Mouse (Mus musculus): ENCODE measurements at regions not wholly inside any gene's neighbourhood (a gene's known extent, or its start where the extent isn't known, plus 50 kb on each side); places are given as distances from the start of the nearest gene placed in this dataset.

DNA sequence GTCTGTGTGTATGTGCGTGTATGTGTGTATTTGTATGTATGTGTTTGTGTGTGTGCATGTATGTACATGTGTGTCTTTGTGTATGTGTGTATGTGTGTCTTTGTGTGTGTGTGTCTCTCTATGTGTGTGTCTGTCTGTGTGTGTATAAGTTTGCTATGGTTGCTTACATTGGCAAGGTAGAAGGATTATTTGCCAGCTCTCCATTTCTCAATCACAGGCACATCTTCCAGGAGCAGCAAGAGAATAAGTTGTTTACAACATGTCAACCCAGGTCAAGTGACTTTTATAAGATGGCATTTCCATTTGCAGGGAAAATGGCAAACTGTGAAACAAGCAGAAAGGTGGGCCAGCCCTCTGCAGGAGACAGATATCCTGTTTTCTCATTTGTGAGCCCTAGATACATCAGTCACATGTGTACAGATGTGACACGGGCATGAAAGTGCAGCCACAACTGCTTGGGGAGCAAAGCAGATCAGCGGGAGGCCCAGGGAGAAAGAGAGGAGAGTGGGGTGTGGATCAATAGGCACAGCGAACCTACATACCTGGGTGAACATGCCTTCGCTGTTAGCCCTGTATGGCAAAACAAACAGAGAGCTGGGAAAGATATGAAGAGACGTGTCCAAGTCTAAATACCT, 86.1 kb downstream of the Psmg1 start:
- 59% methylated on average over 6 of the region's 6 CpGs for WGBS (ENCODE audit: insufficient replicate concordance)
- H3K9ac ChIP-seq = no peak overlapping the region
- H3K4me3 ChIP-seq = no peak overlapping the region
- no peaks in the 10 kb centered on the region for H3K27me3 ChIP-seq (replicated peaks)
- no peak for ATAC-seq
- H3K9me3 ChIP-seq (replicated peaks) = no peaks in the 10 kb centered on the region
- no peak overlapping the region for H3K4me2 ChIP-seq
- H3K36me3 ChIP-seq = no peaks in the 10 kb centered on the region
- no peaks in the 10 kb centered on the region for H3K4me1 ChIP-seq
- H3K27ac ChIP-seq = no peak overlapping the region

GRCm38 (mm10) chr16:95903383-95903913, 87.3 kb downstream of the Psmg1 start:
- ATAC-seq = no peak
- H3K4me3 ChIP-seq = no peak overlapping the region
- H3K36me3 ChIP-seq = no peaks in the 10 kb centered on the region
- no peak overlapping the region for H3K27ac ChIP-seq
- H3K9me3 ChIP-seq (replicated peaks) = no peaks in the 10 kb centered on the region
- H3K27me3 ChIP-seq (replicated peaks) = no peaks in the 10 kb centered on the region
- WGBS (ENCODE audit: insufficient replicate concordance) = 17% methylated on average over 3 of the region's 3 CpGs
- no peaks in the 10 kb centered on the region for H3K4me1 ChIP-seq
- no peak overlapping the region for H3K9ac ChIP-seq
- H3K4me2 ChIP-seq = no peak overlapping the region

GRCm38 (mm10) chr16:95902177-95902576, 88.6 kb downstream of the Psmg1 start:
- Histone ChIP-seq H3K9ac (no peak overlapping the region), H3K4me3 (no peak overlapping the region), H3K27me3 (replicated peaks) (no peaks in the 10 kb centered on the region), H3K4me2 (no peak overlapping the region), H3K36me3 (no peaks in the 10 kb centered on the region), H3K27ac (no peak overlapping the region), H3K4me1 (no peaks in the 10 kb centered on the region), H3K9me3 (replicated peaks) (no peaks in the 10 kb centered on the region)
- 79% methylated on average over 1 of the region's 1 CpGs for WGBS (ENCODE audit: insufficient replicate concordance)
- no peak for ATAC-seq

DNA sequence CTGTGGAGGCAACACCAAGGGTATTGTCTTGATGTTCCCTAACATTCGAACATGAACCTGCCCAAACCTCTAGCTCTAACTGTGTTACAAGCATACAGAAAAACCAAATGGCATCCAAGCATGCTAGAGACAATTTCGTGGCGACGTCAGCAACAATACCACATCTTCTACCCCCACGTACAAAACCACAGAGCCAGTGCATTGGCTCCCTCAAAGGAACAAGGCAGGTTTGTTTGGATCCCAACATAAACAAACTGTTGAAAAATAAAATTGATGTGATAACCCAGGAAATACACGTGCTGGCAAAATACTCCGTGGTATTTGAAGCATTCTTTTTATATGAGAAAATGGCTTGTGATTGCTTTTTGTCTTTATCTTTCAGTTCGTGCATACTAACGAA, 89.4 kb downstream of the Psmg1 start:
- Histone ChIP-seq H3K27me3 (replicated peaks) (no peaks in the 10 kb centered on the region), H3K9ac (no peak overlapping the region), H3K36me3 (no peaks in the 10 kb centered on the region), H3K9me3 (replicated peaks) (no peaks in the 10 kb centered on the region), H3K27ac (no peak overlapping the region), H3K4me2 (no peak overlapping the region), H3K4me1 (no peaks in the 10 kb centered on the region), H3K4me3 (no peak overlapping the region)
- no peak for ATAC-seq
- 38% methylated on average over 9 of the region's 9 CpGs for WGBS (ENCODE audit: insufficient replicate concordance)

- Histone ChIP-seq H3K27me3 (replicated peaks) (no peaks in the 10 kb centered on the region), H3K36me3 (no peaks in the 10 kb centered on the region), H3K27ac (no peak overlapping the region), H3K9ac (no peak overlapping the region), H3K4me1 (no peaks in the 10 kb centered on the region), H3K9me3 (replicated peaks) (no peaks in the 10 kb centered on the region), H3K4me2 (no peak overlapping the region), H3K4me3 (no peak overlapping the region)
- ATAC-seq = no peak
- WGBS (ENCODE audit: insufficient replicate concordance) = 44% methylated on average over 9 of the region's 9 CpGs
These were observed 90.6 kb downstream of the Psmg1 start for GRCm38 (mm10) chr16:95900181-95900580.

- Histone ChIP-seq H3K9ac (no peak overlapping the region), H3K4me3 (no peak overlapping the region), H3K27ac (no peak overlapping the region), H3K27me3 (replicated peaks) (no peaks in the 10 kb centered on the region), H3K4me2 (no peak overlapping the region), H3K9me3 (replicated peaks) (no peaks in the 10 kb centered on the region), H3K4me1 (no peaks in the 10 kb centered on the region), H3K36me3 (no peaks in the 10 kb centered on the region)
- 59% methylated on average over 3 of the region's 3 CpGs for WGBS (ENCODE audit: insufficient replicate concordance)
- 0 out of 2 replicates have a peak, but pooled peaks have one; percentile 44 for ATAC-seq
These were observed 91.1 kb downstream of the Psmg1 start for GRCm38 (mm10) chr16:95899672-95900071.

DNA sequence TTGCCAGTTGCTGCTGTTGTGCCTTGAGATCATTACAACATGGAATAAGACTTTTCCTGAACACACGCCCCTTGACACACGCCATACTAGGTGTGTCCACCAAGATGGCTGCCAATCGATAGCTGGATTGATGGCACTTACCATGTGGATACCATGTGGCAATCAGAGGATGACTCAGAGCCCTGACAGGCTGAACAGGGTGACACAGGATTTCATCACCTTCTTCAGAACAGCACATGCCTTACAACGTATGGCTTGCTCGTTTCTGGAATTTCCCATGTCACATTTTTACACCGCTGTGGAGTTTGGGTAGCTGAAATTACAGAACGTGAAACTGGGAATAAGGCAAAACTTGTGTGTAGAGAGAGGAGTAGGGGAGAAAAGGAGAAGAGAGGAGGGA, 92.9 kb downstream of the Psmg1 start:
- Histone ChIP-seq H3K4me1 (no peaks in the 10 kb centered on the region; the same call in 1 of the 2 replicates), H3K27ac (no peak overlapping the region), H3K9ac (no peak overlapping the region), H3K9me3 (replicated peaks) (no peaks in the 10 kb centered on the region), H3K36me3 (no peaks in the 10 kb centered on the region), H3K27me3 (replicated peaks) (no peaks in the 10 kb centered on the region), H3K4me3 (no peak overlapping the region), H3K4me2 (no peak overlapping the region)
- 73% methylated on average over 7 of the region's 7 CpGs for WGBS (ENCODE audit: insufficient replicate concordance)
- ATAC-seq = no peak

DNA sequence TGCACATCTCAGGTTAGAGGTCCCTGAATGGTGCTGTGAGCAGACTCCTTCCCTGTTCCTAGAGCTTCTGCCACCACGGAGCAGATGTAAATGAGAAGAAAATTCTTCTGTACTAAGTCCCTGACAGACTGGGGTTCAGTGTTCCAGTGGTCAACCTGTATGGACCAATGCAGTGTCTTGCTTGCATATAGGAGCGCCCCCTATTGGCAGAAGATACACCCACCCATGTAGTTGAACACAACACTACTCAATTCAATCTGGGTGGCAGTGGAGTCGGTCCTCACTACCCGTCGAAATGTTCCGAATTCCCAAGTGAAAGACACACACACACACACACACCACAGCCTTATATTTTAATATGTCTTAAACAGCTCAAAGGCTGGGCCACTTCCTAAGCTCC, 94.6 kb downstream of the Psmg1 start:
- Histone ChIP-seq H3K9ac (no peak overlapping the region), H3K36me3 (no peaks in the 10 kb centered on the region), H3K4me1 (no peaks in the 10 kb centered on the region; the same call in 1 of the 2 replicates), H3K4me2 (no peak overlapping the region), H3K4me3 (no peak overlapping the region), H3K9me3 (replicated peaks) (no peaks in the 10 kb centered on the region), H3K27ac (no peak overlapping the region), H3K27me3 (replicated peaks) (no peaks in the 10 kb centered on the region)
- ATAC-seq = no peak
- WGBS (ENCODE audit: insufficient replicate concordance) = 64% methylated on average over 6 of the region's 6 CpGs

GRCm38 (mm10) chr16:95893534-95894290, 97.0 kb downstream of the Psmg1 start:
- H3K9me3 ChIP-seq (replicated peaks) = no peaks in the 10 kb centered on the region
- no peaks in the 10 kb centered on the region; the same call in 1 of the 2 replicates for H3K4me1 ChIP-seq
- H3K36me3 ChIP-seq = no peaks in the 10 kb centered on the region
- peak; percentile 52; the same call in 1 of the 2 replicates for ATAC-seq
- H3K4me3 ChIP-seq = no peak overlapping the region
- H3K27me3 ChIP-seq (replicated peaks) = no peaks in the 10 kb centered on the region
- no peak overlapping the region for H3K9ac ChIP-seq
- H3K27ac ChIP-seq = no peak overlapping the region
- 43% methylated on average over 6 of the region's 6 CpGs for WGBS (ENCODE audit: insufficient replicate concordance)
- no peak overlapping the region for H3K4me2 ChIP-seq

- Histone ChIP-seq H3K9ac (no peak overlapping the region), H3K4me2 (no peak overlapping the region), H3K4me3 (no peak overlapping the region), H3K4me1 (no peaks in the 10 kb centered on the region; the same call in 1 of the 2 replicates), H3K27ac (no peak overlapping the region), H3K9me3 (replicated peaks) (no peaks in the 10 kb centered on the region), H3K27me3 (replicated peaks) (no peaks in the 10 kb centered on the region), H3K36me3 (no peaks in the 10 kb centered on the region)
- ATAC-seq = no peak
- 73% methylated on average over 3 of the region's 3 CpGs for WGBS (ENCODE audit: insufficient replicate concordance)
These were observed 98.4 kb downstream of the Psmg1 start for GRCm38 (mm10) chr16:95892356-95892755.

- Histone ChIP-seq H3K27ac (no peak overlapping the region), H3K27me3 (replicated peaks) (no peaks in the 10 kb centered on the region), H3K4me3 (no peak overlapping the region), H3K4me1 (no peaks in the 10 kb centered on the region), H3K9ac (no peak overlapping the region), H3K9me3 (replicated peaks) (no peaks in the 10 kb centered on the region), H3K4me2 (no peak overlapping the region), H3K36me3 (no peaks in the 10 kb centered on the region)
- 65% methylated on average over 1 of the region's 1 CpGs for WGBS (ENCODE audit: insufficient replicate concordance)
- no peak for ATAC-seq
These were observed 104.6 kb downstream of the Psmg1 start for GRCm38 (mm10) chr16:95886131-95886530.

DNA sequence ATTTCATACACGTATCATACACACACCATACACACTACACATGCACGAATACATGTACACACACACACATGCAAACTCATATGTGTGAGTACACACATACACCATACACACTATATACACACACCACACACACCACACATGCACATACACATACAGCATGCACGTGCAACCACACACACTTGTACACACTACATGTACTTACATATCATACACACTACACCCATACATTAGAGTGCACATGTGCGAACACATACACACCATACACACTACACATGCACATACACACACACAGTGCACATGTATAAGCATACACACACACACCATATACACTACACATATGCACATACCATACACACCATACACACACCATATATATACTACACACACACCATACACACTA, 117.5 kb downstream of the Psmg1 start:
- no peak overlapping the region for H3K27ac ChIP-seq
- no peaks in the 10 kb centered on the region for H3K4me1 ChIP-seq
- H3K9ac ChIP-seq = no peak overlapping the region
- no peak for ATAC-seq
- no peaks in the 10 kb centered on the region for H3K9me3 ChIP-seq (replicated peaks)
- H3K27me3 ChIP-seq (replicated peaks) = no peaks in the 10 kb centered on the region
- no peak overlapping the region for H3K4me3 ChIP-seq
- no peak overlapping the region for H3K4me2 ChIP-seq
- no peaks in the 10 kb centered on the region for H3K36me3 ChIP-seq
- WGBS (ENCODE audit: insufficient replicate concordance) = 78% methylated on average over 4 of the region's 4 CpGs
